Mouse (Mus musculus): ENCODE results near the gene Hirip3. TPM values are rescaled to one million over a fixed set of nuclear protein-coding genes. Genes with fewer than 3 reads are reported as not detected.
A peak's percentile ranks its signal among the peaks of the same experiment; 100 is the strongest.

The Hirip3 gene
- polyA plus RNA-seq, 1 experiment = 58.5 TPM

GRCm38 (mm10) chr7:126867534-126867933 is 5.8 kb downstream of the Hirip3 start:
- no peak overlapping the region for H3K27ac ChIP-seq (ENCODE audit: insufficient read depth, low read length)
- H3K4me1 ChIP-seq (ENCODE audit: control insufficient read depth, insufficient read depth, low read length) = peaks cover 2% of the 10 kb centered on the region
- TF ChIP-seq POLR2A (IDR thresholded peaks at IDR 0.05; ENCODE audit: extremely low read depth, insufficient read depth, low read length) (no peak), CTCF (IDR thresholded peaks at IDR 0.05; ENCODE audit: extremely low read depth, insufficient read depth, low read length) (no peak)
- no peak overlapping the region for H3K4me3 ChIP-seq (ENCODE audit: insufficient read depth, low read length)

- TF ChIP-seq POLR2A (IDR thresholded peaks at IDR 0.05; ENCODE audit: extremely low read depth, insufficient read depth, low read length) = no peak
- no peak for TF ChIP-seq CTCF (IDR thresholded peaks at IDR 0.05; ENCODE audit: extremely low read depth, insufficient read depth, low read length)
- Histone ChIP-seq H3K4me1 (ENCODE audit: control insufficient read depth, insufficient read depth, low read length) (peaks cover 2% of the 10 kb centered on the region), H3K27ac (ENCODE audit: insufficient read depth, low read length) (no peak overlapping the region), H3K4me3 (ENCODE audit: insufficient read depth, low read length) (no peak overlapping the region)
These were observed 6.2 kb downstream of the Hirip3 start for GRCm38 (mm10) chr7:126868003-126868402.

- no peaks in the 10 kb centered on the region for H3K4me1 ChIP-seq (ENCODE audit: control insufficient read depth, insufficient read depth, low read length)
- H3K27ac ChIP-seq (ENCODE audit: insufficient read depth, low read length) = no peak overlapping the region
- no peak for TF ChIP-seq CTCF (IDR thresholded peaks at IDR 0.05; ENCODE audit: extremely low read depth, insufficient read depth, low read length)
- no peak for TF ChIP-seq POLR2A (IDR thresholded peaks at IDR 0.05; ENCODE audit: extremely low read depth, insufficient read depth, low read length)
- H3K4me3 ChIP-seq (ENCODE audit: insufficient read depth, low read length) = no peak overlapping the region
These were observed 8.2 kb downstream of the Hirip3 start for GRCm38 (mm10) chr7:126869780-126870519.

- H3K27ac ChIP-seq (ENCODE audit: insufficient read depth, low read length) = no peak overlapping the region
- no peaks in the 10 kb centered on the region for H3K4me1 ChIP-seq (ENCODE audit: control insufficient read depth, insufficient read depth, low read length)
- no peak overlapping the region for H3K4me3 ChIP-seq (ENCODE audit: insufficient read depth, low read length)
- TF ChIP-seq CTCF (IDR thresholded peaks at IDR 0.05; ENCODE audit: extremely low read depth, insufficient read depth, low read length) (no peak), POLR2A (IDR thresholded peaks at IDR 0.05; ENCODE audit: extremely low read depth, insufficient read depth, low read length) (no peak)
These were observed 8.7 kb downstream of the Hirip3 start for GRCm38 (mm10) chr7:126870520-126870891.

- no peak overlapping the region for H3K4me3 ChIP-seq (ENCODE audit: insufficient read depth, low read length)
- peaks cover 9% of the 10 kb centered on the region for H3K4me1 ChIP-seq (ENCODE audit: control insufficient read depth, insufficient read depth, low read length)
- no peak for TF ChIP-seq CTCF (IDR thresholded peaks at IDR 0.05; ENCODE audit: extremely low read depth, insufficient read depth, low read length)
- no peak for TF ChIP-seq POLR2A (IDR thresholded peaks at IDR 0.05; ENCODE audit: extremely low read depth, insufficient read depth, low read length)
- no peak overlapping the region for H3K27ac ChIP-seq (ENCODE audit: insufficient read depth, low read length)
These were observed 15.5 kb downstream of the Hirip3 start for GRCm38 (mm10) chr7:126877239-126877638.

- Histone ChIP-seq H3K4me3 (ENCODE audit: insufficient read depth, low read length) (no peak overlapping the region; the same call in 1 of the 2 replicates), H3K4me1 (ENCODE audit: control insufficient read depth, insufficient read depth, low read length) (peaks cover 9% of the 10 kb centered on the region), H3K27ac (ENCODE audit: insufficient read depth, low read length) (no peak overlapping the region)
- TF ChIP-seq CTCF (IDR thresholded peaks at IDR 0.05; ENCODE audit: extremely low read depth, insufficient read depth, low read length) (no peak), POLR2A (IDR thresholded peaks at IDR 0.05; ENCODE audit: extremely low read depth, insufficient read depth, low read length) (no peak)
These were observed 19.3 kb downstream of the Hirip3 start for GRCm38 (mm10) chr7:126881040-126881439.

- peaks cover 9% of the 10 kb centered on the region for H3K4me1 ChIP-seq (ENCODE audit: control insufficient read depth, insufficient read depth, low read length)
- 0 out of 2 replicates have a peak overlapping the region, but pooled peaks have one; percentile 3 for H3K27ac ChIP-seq (ENCODE audit: insufficient read depth, low read length)
- TF ChIP-seq POLR2A (IDR thresholded peaks at IDR 0.05; ENCODE audit: extremely low read depth, insufficient read depth, low read length) = no peak
- TF ChIP-seq CTCF (IDR thresholded peaks at IDR 0.05; ENCODE audit: extremely low read depth, insufficient read depth, low read length) = no peak
- H3K4me3 ChIP-seq (ENCODE audit: insufficient read depth, low read length) = peak overlapping the region; percentile 76
These were observed 22.0 kb downstream of the Hirip3 start for GRCm38 (mm10) chr7:126883731-126884181.

GRCm38 (mm10) chr7:126884286-126885164 is 22.8 kb downstream of the Hirip3 start, which contains the start of gene Taok2:
Taok2 (minus strand) TSS chr7:126884703.
- H3K27ac ChIP-seq (ENCODE audit: insufficient read depth, low read length) = peak within 1 kb of the TSS; percentile 62
- TF ChIP-seq CTCF (IDR thresholded peaks at IDR 0.05; ENCODE audit: extremely low read depth, insufficient read depth, low read length) (no peak), POLR2A (IDR thresholded peaks at IDR 0.05; ENCODE audit: extremely low read depth, insufficient read depth, low read length) (peak; percentile 96)
- peaks cover 9% of the 10 kb centered on the region for H3K4me1 ChIP-seq (ENCODE audit: control insufficient read depth, insufficient read depth, low read length)
- H3K4me3 ChIP-seq (ENCODE audit: insufficient read depth, low read length) = peak within 1 kb of the TSS; percentile 76

- Histone ChIP-seq H3K4me3 (ENCODE audit: insufficient read depth, low read length) (no peak overlapping the region), H3K4me1 (ENCODE audit: control insufficient read depth, insufficient read depth, low read length) (no peaks in the 10 kb centered on the region; the same call in 1 of the 2 replicates), H3K27ac (ENCODE audit: insufficient read depth, low read length) (no peak overlapping the region)
- TF ChIP-seq POLR2A (IDR thresholded peaks at IDR 0.05; ENCODE audit: extremely low read depth, insufficient read depth, low read length) = no peak
- no peak for TF ChIP-seq CTCF (IDR thresholded peaks at IDR 0.05; ENCODE audit: extremely low read depth, insufficient read depth, low read length)
These were observed 25.5 kb downstream of the Hirip3 start for GRCm38 (mm10) chr7:126887281-126887680.
